Mouse (Mus musculus) ES-Bruce4 (cell line): Measurements from ENCODE around the gene Zrsr2.

Source experiments
- CTCF ChIP-seq: IDR thresholded peaks from one replicate; pipeline ENCODE4 v1.8.1; 2011; ENCODE audit warnings: low read depth, low read length
- EP300 ChIP-seq: IDR thresholded peaks from 2 replicates; pipeline ENCODE4 v1.6.1; 2011; ENCODE audit warnings: low read depth, low read length; ENCODE audit not compliant: insufficient read depth
- POLR2A ChIP-seq: IDR thresholded peaks from one replicate; pipeline ENCODE4 v1.8.1; 2011; ENCODE audit warnings: low read length; ENCODE audit not compliant: insufficient read depth

- TF ChIP-seq CTCF = no peak
- no peak for TF ChIP-seq EP300
- no peak for TF ChIP-seq POLR2A
Measured at GRCm38 (mm10) chrX:163999848-164000247, 41.4 kb upstream of the Zrsr2 start.
